Mouse (Mus musculus) forebrain, embryonic 12.5 days (tissue): Measurements from ENCODE around the gene Olfr1360. TPM values are rescaled to one million over a fixed set of nuclear protein-coding genes. Genes with fewer than 3 reads are reported as not detected.
A peak's percentile ranks its signal among the peaks of the same experiment; 100 is the strongest.
"Not testable (repeated sequence)": the region's sequence is repeated elsewhere in the genome, so short reads cannot be mapped to it uniquely, and the experiment has no call there.

Source experiments
- ATAC-seq: fragments of 200-750 bp; cut with Nextera tagmentation; 2 replicates; pipeline ENCODE4 v1.8.0; 2017; ENCODE audit warnings: moderate TSS enrichment; ENCODE audit not compliant: low FRiP score
- H3K27ac ChIP-seq: fragments of 300-500 bp; sonication (generic); 2 replicates; pipeline ENCODE4 v1.5.1; 2016; ENCODE audit warnings: mild to moderate bottlenecking
- H3K27me3 ChIP-seq: fragments of 300-500 bp; sonication (generic); 2 replicates; pipeline ENCODE4 v1.6.1; 2016; ENCODE audit warnings: mild to moderate bottlenecking
- H3K36me3 ChIP-seq: fragments of 300-500 bp; sonication (generic); replicated peaks from 2 replicates; pipeline ENCODE4 v1.6.1; 2016; ENCODE audit warnings: mild to moderate bottlenecking
- H3K4me1 ChIP-seq: fragments of 300-500 bp; sonication (generic); 2 replicates; pipeline ENCODE4 v1.6.1; 2016
- H3K4me2 ChIP-seq: fragments of 300-500 bp; sonication (generic); 2 replicates; pipeline ENCODE4 v1.6.1; 2016; ENCODE audit warnings: mild to moderate bottlenecking, moderate library complexity
- H3K4me3 ChIP-seq: fragments of 300-500 bp; sonication (generic); replicated peaks from 2 replicates; pipeline ENCODE4 v1.5.1; 2016; ENCODE audit warnings: mild to moderate bottlenecking
- H3K9ac ChIP-seq: fragments of 300-500 bp; sonication (generic); 2 replicates; pipeline ENCODE4 v1.6.1; 2016; ENCODE audit warnings: mild to moderate bottlenecking
- H3K9me3 ChIP-seq: fragments of 300-500 bp; sonication (generic); 2 replicates; pipeline ENCODE4 v1.6.1; 2016
- WGBS: fragments of 180-500 bp; shearing (Covaris S2); methylation state at CpG from one replicate; pipeline ENCODE4 v1.1.7; 2016; 5-methylcytosine and 5-hydroxymethylcytosine counted together
- polyA plus RNA-seq: library from polyadenylated mRNA; unstranded; fragments of >200 nt; fragmentation: Nextera tagmentation; extraction: Ambion mirVana; gene quantifications from 2 replicates; pipeline ENCODE4 v1.2.1, GENCODE M21; 2016

The Olfr1360 gene
- polyA plus RNA-seq, result not detected in 2 replicates

DNA sequence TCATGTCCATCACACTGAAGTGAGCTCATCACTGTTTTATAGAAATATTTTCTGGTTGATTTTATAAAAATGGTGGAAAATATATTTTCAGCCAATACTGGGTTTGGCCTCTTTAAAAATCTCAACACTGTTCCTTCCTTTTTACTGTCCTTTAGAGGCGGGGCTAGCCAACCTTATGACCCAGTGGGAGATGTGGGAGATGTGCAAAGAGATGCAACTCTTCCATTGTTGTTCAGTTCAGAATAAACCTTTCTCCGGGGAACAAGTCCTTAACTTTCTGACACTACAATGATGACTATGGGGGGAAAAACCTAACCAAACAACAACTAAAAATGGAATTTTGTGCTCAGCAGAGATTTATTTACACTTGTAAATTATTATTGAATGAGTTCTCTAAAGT, at the start of gene Olfr1360:
TSS of gene Olfr1360 (minus strand) at position 101 of the 400 bp plus-strand sequence.
- Histone ChIP-seq H3K27me3 (no peaks in the 10 kb centered on the region), H3K27ac (no peak within 1 kb of the TSS), H3K4me2 (no peak within 1 kb of the TSS), H3K4me1 (no peaks in the 10 kb centered on the region), H3K4me3 (no peak within 1 kb of the TSS), H3K9ac (no peak within 1 kb of the TSS), H3K36me3 (no peaks in the 10 kb centered on the region), H3K9me3 (no peaks in the 10 kb centered on the region)
- WGBS, result 85% methylated on average over 2 of the region's 2 CpGs
- no peak for ATAC-seq

DNA sequence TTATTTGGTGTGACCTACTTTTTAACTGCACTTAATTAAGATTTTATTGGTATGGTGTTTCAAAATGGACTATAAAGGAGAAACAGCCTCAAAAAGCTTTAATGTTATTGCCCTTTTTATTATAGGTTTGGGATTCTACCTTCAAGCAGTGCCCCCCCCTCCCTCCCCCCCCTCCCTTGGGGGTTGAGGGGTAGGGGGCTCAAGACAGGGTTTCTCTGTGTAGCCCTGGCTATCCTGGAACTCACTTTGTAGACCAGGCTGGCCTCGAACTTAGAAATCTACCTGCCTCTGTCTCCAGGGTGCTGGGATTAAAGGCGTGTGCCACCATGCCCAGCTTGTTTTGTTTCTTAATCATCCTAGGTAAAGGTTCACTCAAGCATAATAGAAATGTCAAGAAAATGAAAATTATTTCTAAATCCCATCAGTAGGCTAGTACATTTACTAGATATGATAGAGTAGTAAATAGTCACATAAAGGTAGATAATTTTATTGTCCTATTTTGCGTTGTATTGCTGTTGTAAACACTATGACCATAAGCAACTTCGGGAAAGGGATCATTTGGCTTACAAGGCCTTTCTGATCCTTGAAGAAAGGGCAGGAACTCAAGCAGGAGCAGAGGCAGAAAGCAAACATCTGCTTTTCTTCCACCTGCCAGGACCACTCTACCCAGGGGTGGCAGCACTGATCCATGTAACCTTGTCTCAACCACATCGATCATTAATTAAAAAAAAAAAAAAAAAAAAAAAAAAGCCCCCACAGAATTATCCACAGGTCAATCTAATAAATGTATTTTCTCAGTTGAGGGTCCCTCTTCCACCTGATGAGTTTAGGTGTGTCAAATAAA, 46.0 kb upstream of the Olfr1360 start:
- no peaks in the 10 kb centered on the region for H3K27me3 ChIP-seq
- peak overlapping the region; percentile 95 for H3K27ac ChIP-seq
- H3K9me3 ChIP-seq, result no peaks in the 10 kb centered on the region
- no peak for ATAC-seq
- H3K9ac ChIP-seq, result no peak overlapping the region; the same call in 1 of the 2 replicates
- 25% methylated on average over 5 of the region's 5 CpGs for WGBS
- no peaks in the 10 kb centered on the region for H3K36me3 ChIP-seq
- peak overlapping the region; percentile 62 for H3K4me2 ChIP-seq
- H3K4me1 ChIP-seq, result peaks cover 38% of the 10 kb centered on the region
- peak overlapping the region; percentile 7; the same call in 1 of the 2 replicates for H3K4me3 ChIP-seq

DNA sequence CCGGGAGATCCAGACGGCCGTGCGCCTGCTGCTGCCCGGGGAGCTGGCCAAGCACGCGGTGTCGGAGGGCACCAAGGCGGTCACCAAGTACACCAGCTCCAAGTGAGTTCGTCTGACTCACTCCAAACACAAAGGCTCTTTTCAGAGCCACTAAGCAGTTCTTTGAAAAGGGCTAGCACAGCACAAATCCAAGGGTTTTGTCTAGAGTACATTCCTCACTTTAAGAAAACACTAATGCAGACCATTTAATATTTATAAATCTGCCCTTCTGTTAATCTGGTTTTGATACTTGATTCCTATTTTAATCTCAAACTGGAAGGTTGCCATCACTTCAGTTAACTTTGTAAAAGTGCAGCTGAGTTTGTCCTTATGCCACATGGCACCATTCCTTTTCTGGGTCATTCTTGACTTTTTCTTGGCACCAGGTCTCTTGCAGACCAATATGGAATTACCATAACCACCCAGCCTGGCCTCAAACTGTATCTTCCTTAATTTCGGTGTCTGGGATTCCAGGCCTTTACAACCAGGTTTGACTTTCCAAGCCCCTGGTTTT, 45.2 kb upstream of the Olfr1360 start:
- ATAC-seq, result peak; percentile 12
- no peaks in the 10 kb centered on the region for H3K36me3 ChIP-seq
- 2% methylated on average over 11 of the region's 11 CpGs for WGBS

DNA sequence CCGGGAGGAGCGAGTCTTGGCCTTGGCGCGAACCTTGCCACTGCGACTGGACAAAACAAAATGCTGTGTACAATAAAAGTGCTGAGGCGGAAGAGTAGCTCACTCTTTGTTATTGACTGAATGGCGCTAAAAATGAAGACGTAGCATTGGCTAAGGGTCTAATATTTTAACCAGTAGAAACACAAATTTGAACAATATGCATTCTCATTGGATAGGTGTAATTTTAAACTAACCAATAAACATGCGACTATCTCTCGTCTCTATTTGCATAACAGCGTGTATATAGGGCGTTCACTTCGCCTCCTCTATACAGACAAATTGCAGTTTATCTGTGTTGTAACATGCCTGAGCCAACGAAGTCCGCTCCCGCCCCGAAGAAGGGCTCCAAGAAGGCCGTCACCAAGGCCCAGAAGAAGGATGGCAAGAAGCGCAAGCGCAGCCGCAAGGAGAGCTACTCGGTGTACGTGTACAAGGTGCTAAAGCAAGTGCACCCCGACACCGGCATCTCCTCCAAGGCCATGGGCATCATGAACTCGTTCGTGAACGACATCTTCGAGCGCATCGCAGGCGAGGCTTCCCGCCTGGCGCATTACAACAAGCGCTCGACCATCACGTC, 44.7 kb upstream of the Olfr1360 start, which contains the start of gene Hist1h2bm:
TSS of gene Hist1h2bm (plus strand) at position 288 of the 616 bp plus-strand sequence.
- not testable (repeated sequence) for H3K27me3 ChIP-seq, H3K36me3 ChIP-seq, H3K9me3 ChIP-seq
- Histone ChIP-seq H3K4me1 (peaks cover 31% of the 10 kb centered on the region), H3K9ac (peak within 1 kb of the TSS; percentile 68), H3K4me2 (peak within 1 kb of the TSS; percentile 62), H3K4me3 (peak within 1 kb of the TSS; percentile 40), H3K27ac (peak within 1 kb of the TSS; percentile 95)
- WGBS, result under 1% methylated on average over 32 of the region's 37 CpGs
- ATAC-seq, result peak; percentile 96

More for the DNA sequence above, 45.2 kb upstream of the Olfr1360 start:
- peaks cover 34% of the 10 kb centered on the region for H3K4me1 ChIP-seq
- H3K4me3 ChIP-seq, result peak overlapping the region; percentile 40
- H3K9me3 ChIP-seq, result no peaks in the 10 kb centered on the region
- peak overlapping the region; percentile 62 for H3K4me2 ChIP-seq
- H3K27ac ChIP-seq, result peak overlapping the region; percentile 95
- peak overlapping the region; percentile 63 for H3K9ac ChIP-seq
- H3K27me3 ChIP-seq, result no peaks in the 10 kb centered on the region

DNA sequence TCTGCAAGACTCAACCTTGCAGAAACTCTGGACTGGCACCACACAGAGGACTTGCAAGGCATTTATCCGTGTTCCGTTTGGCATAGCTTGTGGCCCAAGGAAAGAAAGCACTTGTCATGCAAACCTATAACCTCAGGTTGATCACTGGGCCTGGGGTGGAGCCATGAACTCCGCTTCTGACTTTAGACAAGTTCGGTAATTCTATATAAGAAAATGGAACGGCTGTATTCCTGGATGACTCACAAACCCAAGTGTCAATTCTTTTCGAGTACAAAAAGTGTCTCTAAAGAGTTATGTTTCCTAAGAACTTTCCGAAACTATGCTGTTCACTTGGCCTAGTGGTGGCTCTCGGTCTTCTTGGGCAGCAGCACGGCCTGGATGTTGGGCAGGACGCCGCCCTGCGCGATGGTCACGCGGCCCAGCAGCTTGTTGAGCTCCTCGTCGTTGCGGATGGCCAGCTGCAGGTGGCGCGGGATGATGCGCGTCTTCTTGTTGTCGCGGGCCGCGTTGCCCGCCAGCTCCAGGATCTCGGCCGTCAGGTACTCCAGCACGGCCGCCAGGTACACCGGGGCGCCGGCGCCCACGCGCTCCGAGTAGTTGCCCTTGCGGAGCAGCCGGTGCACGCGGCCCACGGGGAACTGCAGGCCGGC, 44.0 kb upstream of the Olfr1360 start:
- WGBS, result 2% methylated on average over 21 of the region's 44 CpGs
- peak overlapping the region; percentile 62 for H3K4me2 ChIP-seq
- H3K9me3 ChIP-seq, H3K36me3 ChIP-seq, H3K27me3 ChIP-seq: not testable (repeated sequence)
- H3K4me1 ChIP-seq, result peaks cover 33% of the 10 kb centered on the region
- H3K4me3 ChIP-seq, result peak overlapping the region; percentile 40
- H3K27ac ChIP-seq, result peak overlapping the region; percentile 95
- ATAC-seq, result peak; percentile 13; the same call in 1 of the 2 replicates
- H3K9ac ChIP-seq, result peak overlapping the region; percentile 68

DNA sequence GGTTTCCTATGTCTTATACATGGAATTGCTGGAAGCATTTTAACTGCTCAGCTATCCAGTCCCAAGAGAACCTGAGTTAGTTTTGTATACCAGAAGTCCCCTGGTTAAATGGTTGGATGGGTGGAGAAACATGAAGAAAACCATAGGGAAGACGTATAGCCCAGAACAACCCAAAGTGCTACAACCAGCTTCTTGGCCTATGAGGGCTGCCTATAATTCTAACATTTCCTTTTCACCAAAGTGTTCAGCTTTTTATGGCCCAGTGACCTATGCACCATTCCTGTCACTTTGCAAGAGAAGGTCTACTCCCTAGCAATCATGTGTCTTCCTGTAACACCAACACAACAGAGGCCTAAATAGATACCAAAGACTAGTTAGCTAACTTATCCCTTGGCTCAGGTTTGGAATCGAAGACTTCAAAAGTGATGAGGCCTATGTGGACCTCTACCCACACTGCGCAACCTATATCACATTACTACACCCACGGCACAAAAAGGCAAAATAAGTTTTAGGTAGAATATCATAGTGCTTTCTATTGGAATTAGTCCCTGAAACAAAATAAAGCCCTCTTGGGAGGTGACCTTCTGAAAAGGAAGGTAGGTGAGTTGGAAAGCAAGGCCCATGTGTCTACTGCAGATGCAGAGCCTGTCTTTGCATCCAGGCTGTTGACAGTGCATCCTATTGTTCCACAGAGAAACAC, 41.3 kb upstream of the Olfr1360 start:
- Histone ChIP-seq H3K36me3 (no peaks in the 10 kb centered on the region), H3K9ac (peak overlapping the region; percentile 67), H3K4me3 (peak overlapping the region; percentile 50), H3K9me3 (no peaks in the 10 kb centered on the region), H3K27ac (peak overlapping the region; percentile 92), H3K4me2 (peak overlapping the region; percentile 69), H3K27me3 (no peaks in the 10 kb centered on the region), H3K4me1 (peaks cover 41% of the 10 kb centered on the region)
- WGBS, result 46% methylated on average over 4 of the region's 4 CpGs
- ATAC-seq, result no peak

DNA sequence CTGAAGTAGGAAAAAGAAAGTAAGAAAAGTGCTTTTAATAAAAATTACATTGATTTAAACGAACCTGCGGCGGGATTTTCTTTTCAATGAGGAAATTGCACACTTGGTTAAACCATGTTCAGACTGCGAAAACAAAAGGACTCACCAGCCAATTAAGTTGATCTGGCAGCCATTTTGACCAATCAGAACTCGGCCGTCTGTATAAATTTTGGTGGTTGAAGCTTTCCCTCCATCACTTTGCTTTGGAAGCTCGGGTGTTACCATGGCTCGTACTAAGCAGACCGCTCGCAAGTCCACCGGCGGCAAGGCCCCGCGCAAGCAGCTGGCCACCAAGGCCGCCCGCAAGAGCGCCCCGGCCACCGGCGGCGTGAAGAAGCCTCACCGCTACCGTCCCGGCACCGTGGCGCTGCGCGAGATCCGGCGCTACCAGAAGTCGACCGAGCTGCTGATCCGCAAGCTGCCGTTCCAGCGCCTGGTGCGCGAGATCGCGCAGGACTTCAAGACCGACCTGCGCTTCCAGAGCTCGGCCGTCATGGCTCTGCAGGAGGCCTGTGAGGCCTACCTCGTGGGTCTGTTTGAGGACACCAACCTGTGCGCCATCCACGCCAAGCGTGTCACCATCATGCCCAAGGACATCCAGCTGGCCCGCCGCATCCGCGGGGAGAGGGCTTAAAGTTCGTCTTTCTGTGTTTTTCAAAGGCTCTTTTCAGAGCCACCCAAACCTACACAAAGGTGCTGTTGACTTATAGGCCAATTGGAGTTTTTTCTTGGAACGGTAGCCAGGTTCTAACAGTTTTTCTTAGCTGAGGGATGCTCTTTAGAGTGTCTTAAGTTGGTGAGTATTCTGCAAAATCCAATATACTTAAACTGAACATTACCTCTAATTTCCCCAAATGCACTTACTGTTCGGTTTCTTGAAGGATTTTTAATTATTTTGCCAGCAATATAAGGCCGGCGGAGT, 40.5 kb upstream of the Olfr1360 start, which contains the start of gene Hist1h3h:
TSS of gene Hist1h3h (plus strand) at position 263 of the 961 bp plus-strand sequence.
- peak within 1 kb of the TSS; percentile 72 for H3K4me2 ChIP-seq
- H3K36me3 ChIP-seq, H3K9me3 ChIP-seq, H3K27me3 ChIP-seq: not testable (repeated sequence)
- H3K4me1 ChIP-seq, result peaks cover 38% of the 10 kb centered on the region
- ATAC-seq, result peak; percentile 53
- peak within 1 kb of the TSS; percentile 50 for H3K4me3 ChIP-seq
- WGBS, result under 1% methylated on average over 26 of the region's 56 CpGs
- peak within 1 kb of the TSS; percentile 98 for H3K27ac ChIP-seq
- H3K9ac ChIP-seq, result peak within 1 kb of the TSS; percentile 76

DNA sequence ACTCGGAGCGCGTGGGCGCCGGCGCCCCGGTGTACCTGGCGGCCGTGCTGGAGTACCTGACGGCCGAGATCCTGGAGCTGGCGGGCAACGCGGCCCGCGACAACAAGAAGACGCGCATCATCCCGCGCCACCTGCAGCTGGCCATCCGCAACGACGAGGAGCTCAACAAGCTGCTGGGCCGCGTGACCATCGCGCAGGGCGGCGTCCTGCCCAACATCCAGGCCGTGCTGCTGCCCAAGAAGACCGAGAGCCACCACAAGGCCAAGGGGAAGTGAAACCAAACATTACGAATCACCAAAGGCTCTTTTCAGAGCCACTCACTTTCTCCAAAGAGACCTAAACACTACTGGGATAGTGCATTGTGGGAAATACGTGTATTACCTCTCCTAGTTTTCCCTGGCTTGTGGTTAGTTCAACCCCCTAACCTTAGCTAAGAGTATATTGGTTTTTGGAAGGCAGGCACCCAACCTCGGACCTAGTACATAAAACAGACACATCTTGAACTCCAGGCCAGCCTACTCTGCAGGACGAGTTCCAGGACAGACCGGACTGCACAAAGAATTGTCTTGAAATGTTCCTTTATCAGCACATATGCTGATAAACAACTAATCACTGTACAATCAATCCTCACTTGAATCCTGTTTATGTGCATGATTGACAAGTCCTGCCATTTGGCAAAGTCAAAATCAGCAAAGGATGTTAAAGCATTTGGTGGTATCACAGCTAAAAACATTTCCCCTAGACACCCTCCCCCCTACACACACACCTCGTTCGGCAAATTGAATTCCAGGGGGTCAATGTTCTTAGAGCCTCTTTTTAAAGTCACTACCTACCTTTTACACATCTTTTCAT, 39.6 kb upstream of the Olfr1360 start:
- Histone ChIP-seq H3K9ac (peak overlapping the region; percentile 76), H3K4me2 (peak overlapping the region; percentile 72), H3K4me3 (peak overlapping the region; percentile 44), H3K27ac (peak overlapping the region; percentile 98), H3K4me1 (peaks cover 36% of the 10 kb centered on the region)
- WGBS, result under 1% methylated on average over 12 of the region's 38 CpGs
- H3K9me3 ChIP-seq, H3K27me3 ChIP-seq, H3K36me3 ChIP-seq: not testable (repeated sequence)
- ATAC-seq, result peak; percentile 15; the same call in 1 of the 2 replicates

DNA sequence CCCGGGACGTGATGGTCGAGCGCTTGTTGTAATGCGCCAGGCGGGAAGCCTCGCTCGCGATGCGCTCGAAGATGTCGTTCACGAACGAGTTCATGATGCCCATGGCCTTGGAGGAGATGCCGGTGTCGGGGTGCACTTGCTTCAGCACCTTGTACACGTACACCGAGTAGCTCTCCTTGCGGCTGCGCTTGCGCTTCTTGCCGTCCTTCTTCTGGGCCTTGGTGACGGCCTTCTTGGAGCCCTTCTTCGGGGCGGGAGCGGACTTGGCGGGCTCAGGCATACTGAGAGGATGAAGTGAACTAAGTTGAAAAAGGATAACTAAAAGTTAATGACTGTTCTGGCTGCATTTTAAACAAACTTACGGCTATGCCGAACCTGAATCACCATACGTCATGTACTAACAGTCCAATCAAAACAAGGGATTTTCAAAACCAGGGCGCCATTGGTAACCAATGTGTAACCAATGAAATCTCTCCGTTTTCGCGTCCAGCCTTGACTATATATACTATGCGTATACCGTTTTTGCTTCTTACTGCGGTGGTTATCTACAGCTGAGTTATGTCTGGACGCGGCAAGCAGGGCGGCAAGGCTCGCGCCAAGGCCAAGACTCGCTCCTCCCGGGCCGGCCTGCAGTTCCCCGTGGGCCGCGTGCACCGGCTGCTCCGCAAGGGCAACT, 38.8 kb upstream of the Olfr1360 start, which contains the start of the genes Hist1h2bl and Hist1h2ai:
TSS of gene Hist1h2bl (minus strand) at position 280 of the 676 bp plus-strand sequence.
TSS of gene Hist1h2ai (plus strand) at position 559 of the 676 bp plus-strand sequence.
- Histone ChIP-seq H3K4me3 (peak within 1 kb of the TSS; percentile 44), H3K4me1 (peaks cover 38% of the 10 kb centered on the region), H3K4me2 (peak within 1 kb of the TSS; percentile 72), H3K9ac (peak within 1 kb of the TSS; percentile 76), H3K27ac (peak within 1 kb of the TSS; percentile 98)
- H3K36me3 ChIP-seq, H3K9me3 ChIP-seq, H3K27me3 ChIP-seq: not testable (repeated sequence)
- peak; percentile 93 for ATAC-seq
- under 1% methylated on average over 39 of the region's 50 CpGs for WGBS
